In the genomic region with DNA sequence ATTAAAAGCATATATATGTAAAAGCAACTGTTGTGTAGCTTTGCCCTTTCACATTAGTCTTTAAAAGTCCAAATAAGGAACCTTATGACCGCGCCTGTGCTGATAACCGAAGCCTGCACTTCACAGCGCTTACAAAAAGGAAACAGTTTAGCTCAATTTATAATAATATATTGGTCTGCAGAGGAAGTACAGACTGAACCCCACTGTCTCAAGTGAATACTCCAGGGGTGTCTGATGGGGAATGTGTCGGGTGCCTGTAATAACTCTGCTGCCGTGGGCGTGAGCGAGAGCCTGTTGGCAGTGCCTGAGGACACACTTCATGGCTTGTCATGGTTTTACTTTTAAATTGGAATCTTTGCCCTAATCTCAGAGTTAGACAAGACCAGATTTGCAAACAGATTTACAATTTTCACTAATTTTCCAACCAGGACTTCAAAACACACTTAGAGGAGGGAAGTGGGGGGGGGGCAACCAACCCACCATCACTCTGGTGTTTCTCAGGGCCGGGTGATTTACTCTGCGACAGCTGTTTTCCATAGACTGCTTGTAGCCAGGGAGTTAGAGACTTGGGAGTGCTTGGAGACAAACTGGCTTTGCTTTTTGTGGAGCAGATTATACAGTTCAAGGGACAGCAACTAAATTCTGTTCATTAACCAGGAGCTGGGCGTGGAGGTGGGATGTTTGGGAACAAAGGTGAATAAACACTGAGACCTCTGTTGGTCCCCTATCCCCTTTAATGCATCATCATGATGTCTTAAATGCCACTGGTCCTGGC, we compare ENCODE assay signal across 11 mouse cellular contexts.
DNase-seq lines count a peak whose midpoint lies in the region; ATAC-seq and TF ChIP-seq lines count a peak whose summit lies in the region.
"Had no signal": no experiment of that assay in that cellular context is flagged by ENCODE, and none has a peak within 500 bp of the region (broad histone marks: within the 10 kb centered on the region; RNA-seq: fewer than 3 reads in every experiment).

No protein-coding gene starts in this region.

- H3K4me3 ChIP-seq in forebrain, embryonic 10.5 days: no peak overlapping the region
- H3K4me3 ChIP-seq in forebrain, embryonic 15.5 days: no peak overlapping the region
- no peak overlapping the region for H3K4me3 ChIP-seq in MEL (ENCODE audit: control insufficient read depth in 1 of 2, insufficient read depth in 1 of 2, low read depth in 2 of 2, low read length in 2 of 2)

- H3K79me2 ChIP-seq in MEL (ENCODE audit: control insufficient read depth, insufficient read depth, low read length, poor library complexity): no peaks in the 10 kb centered on the region

- no peak for TF ChIP-seq POLR2A in MEL (IDR thresholded peaks at IDR 0.05; ENCODE audit: control insufficient read depth in 1 of 2, insufficient read depth in 1 of 2, low read depth in 1 of 2, low read length in 2 of 2, poor library complexity in 1 of 2)

- H3K9me3 ChIP-seq in forebrain, embryonic 10.5 days: no peaks in the 10 kb centered on the region
- no peaks in the 10 kb centered on the region for H3K9me3 ChIP-seq in forebrain, embryonic 15.5 days
- H3K9me3 ChIP-seq in MEL (replicated peaks; ENCODE audit: insufficient read depth, low read length): no peaks in the 10 kb centered on the region

- TF ChIP-seq EP300 in MEL (IDR thresholded peaks at IDR 0.05; ENCODE audit: low read depth in 1 of 2, low read length in 2 of 2): no peak

- peaks cover 26% of the 10 kb centered on the region for H3K4me1 ChIP-seq in forebrain, embryonic 10.5 days
- H3K4me1 ChIP-seq in forebrain, embryonic 15.5 days: no peaks in the 10 kb centered on the region
- H3K4me1 ChIP-seq in MEL (ENCODE audit: control insufficient read depth in 1 of 2, insufficient read depth in 2 of 2, low read length in 2 of 2): peaks cover 4 to 7% of the 10 kb centered on the region in 2 experiments

- TF ChIP-seq RAD21 in MEL (IDR thresholded peaks at IDR 0.05; ENCODE audit: low read depth, low read length): no peak

- intact Hi-C loops in heart, postnatal 25 days (cut with DNase I): no loop called here

- DNase-seq in forebrain, embryonic 10.5 days (ENCODE audit: extremely low spot score, low spot score): no peak
- peak; percentile 51 for DNase-seq in MEL (ENCODE audit: low read depth, low spot score)
- DNase-seq in forelimb bud, embryonic 11.5 days (ENCODE audit: low read depth, low spot score): peak; percentile 57
- DNase-seq in kidney, postnatal 36 days: peak; percentile 60 to 70
- no peak for DNase-seq in left cerebral cortex, adult 18-20 months (ENCODE audit: low spot score in 2 of 2)
- DNase-seq in urinary bladder, adult 2 months (ENCODE audit: low spot score): no peak
- DNase-seq in heart, postnatal 25 days (ENCODE audit: low spot score): no peak
- DNase-seq: lung, postnatal 4 days had no signal

- H3K9ac ChIP-seq in forebrain, embryonic 15.5 days (replicated peaks): no peak overlapping the region
- H3K9ac ChIP-seq in MEL (ENCODE audit: control insufficient read depth, low read depth, low read length, poor library complexity, severe bottlenecking): no peak overlapping the region
- H3K9ac ChIP-seq: liver, embryonic 14.5 days had no signal

- 0 out of 2 replicates have a peak, but pooled peaks cover 8% of the 10 kb centered on the region for H3K36me3 ChIP-seq in forebrain, embryonic 10.5 days (replicated peaks)
- H3K36me3 ChIP-seq in forebrain, embryonic 15.5 days: no peaks in the 10 kb centered on the region
- H3K36me3 ChIP-seq in MEL (ENCODE audit: control insufficient read depth in 1 of 2, insufficient read depth in 2 of 2, low read length in 2 of 2): peaks cover 3 to 10% of the 10 kb centered on the region in 2 experiments

- no peak for ATAC-seq in forebrain, embryonic 15.5 days (replicated peaks)
- ATAC-seq: hindbrain, embryonic 16.5 days had no signal

- TF ChIP-seq CTCF in MEL (IDR thresholded peaks at IDR 0.05 in 2 of 3, conservative IDR thresholded peaks at IDR 0.05 in 1 of 3; ENCODE audit: control insufficient read depth in 1 of 3, insufficient read depth in 1 of 3, low read depth in 2 of 3, low read length in 3 of 3, poor library complexity in 1 of 3, severe bottlenecking in 1 of 3): no peak

- no peak overlapping the region for H3K4me2 ChIP-seq in forebrain, embryonic 15.5 days (replicated peaks)

- WGBS in forebrain, embryonic 10.5 days: 76% methylated on average over 11 of the region's 11 CpGs
- WGBS in forebrain, embryonic 15.5 days: 80% methylated on average over 11 of the region's 11 CpGs

- peak overlapping the region; percentile 72 for H3K27ac ChIP-seq in forebrain, embryonic 10.5 days
- no peak overlapping the region for H3K27ac ChIP-seq in forebrain, embryonic 15.5 days (replicated peaks)
- H3K27ac ChIP-seq in MEL (ENCODE audit: control insufficient read depth, low read depth, low read length): no peak overlapping the region
- H3K27ac ChIP-seq: liver, embryonic 14.5 days had no signal

- H3K27me3 ChIP-seq in forebrain, embryonic 10.5 days (ENCODE audit: poor library complexity, severe bottlenecking): no peaks in the 10 kb centered on the region
- H3K27me3 ChIP-seq in forebrain, embryonic 15.5 days: no peaks in the 10 kb centered on the region
- no peaks in the 10 kb centered on the region for H3K27me3 ChIP-seq in MEL (ENCODE audit: control insufficient read depth in 1 of 2, insufficient read depth in 2 of 2, low read length in 2 of 2)

TF ChIP-seq in MEL, 35 proteins besides CTCF, POLR2A, EP300 and RAD21:
- TF ChIP-seq USF1 (IDR thresholded peaks at IDR 0.05; ENCODE audit: low read depth, low read length) (no peak), ZMIZ1 (IDR thresholded peaks at IDR 0.05; ENCODE audit: low read depth, low read length) (no peak), GATA1 (IDR thresholded peaks at IDR 0.05; ENCODE audit: low read depth, low read length) (peak; percentile 48), MYC (IDR thresholded peaks at IDR 0.05; ENCODE audit: low read depth, low read length) (no peak)

Comparison
In these comparisons a context has a peak if more than half of its experiments do, and no peak if none do; other contexts are left out.
1. DNase-seq: peak in MEL (single experiment), forelimb bud, embryonic 11.5 days (single experiment) and kidney, postnatal 36 days (2 of 2); none in forebrain, embryonic 10.5 days (single experiment), left cerebral cortex, adult 18-20 months (0 of 2), urinary bladder, adult 2 months (single experiment) and heart, postnatal 25 days (single experiment).